Mouse (Mus musculus) mouse embryonic stem cell (cell line): Measurements from ENCODE around the gene Ms4a3.

Source experiments
- in situ Hi-C, 2 experiments: fragments of 300-500 bp; cut with MboI; formaldehyde crosslinking; loops; 1 replicate in 1 of 2; 3 replicates in 1 of 2; pipeline ENCODE4 v1.14.3; 2019 to 2020; ENCODE audit warnings: low sequenced_read_pairs in 2 of 2, low pct_unique_long_range_greater_than_20kb in 1 of 2, mixed read lengths in 1 of 2; ENCODE audit not compliant: unreplicated experiment in 1 of 2

Ms4a3 gene

DNA sequence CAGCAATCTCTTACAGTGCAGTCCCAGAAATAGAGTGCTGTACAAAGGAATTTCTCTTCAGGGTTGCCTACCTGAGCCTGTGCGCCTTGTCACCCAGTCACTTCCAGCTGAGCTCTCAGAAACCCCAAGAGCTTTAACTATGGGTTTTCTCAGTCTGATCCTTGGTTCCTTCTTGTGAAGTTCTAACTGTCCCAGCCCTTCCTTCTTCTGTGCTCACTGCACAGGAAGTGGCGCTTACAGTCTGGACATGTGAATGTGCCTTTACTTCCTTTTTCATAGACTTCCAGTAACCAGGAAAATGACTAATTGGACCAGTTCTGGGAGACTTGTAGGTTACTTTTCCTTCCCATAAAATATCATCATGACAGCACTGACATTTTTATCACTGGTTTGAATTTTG, 36.0 kb downstream of the Ms4a3 start, which contains the start of gene Ms4a6d:
Gene Ms4a6d, minus strand, starts transcription at position 247 of the 400 bp plus-strand sequence.
- in situ Hi-C loops: loop anchor here (5.0 to 10.0 kb wide), 6 partner anchors 163 to 422 kb away; partner anchors contain the start of gene Olfr1419 (in 1 of the 2)

DNA sequence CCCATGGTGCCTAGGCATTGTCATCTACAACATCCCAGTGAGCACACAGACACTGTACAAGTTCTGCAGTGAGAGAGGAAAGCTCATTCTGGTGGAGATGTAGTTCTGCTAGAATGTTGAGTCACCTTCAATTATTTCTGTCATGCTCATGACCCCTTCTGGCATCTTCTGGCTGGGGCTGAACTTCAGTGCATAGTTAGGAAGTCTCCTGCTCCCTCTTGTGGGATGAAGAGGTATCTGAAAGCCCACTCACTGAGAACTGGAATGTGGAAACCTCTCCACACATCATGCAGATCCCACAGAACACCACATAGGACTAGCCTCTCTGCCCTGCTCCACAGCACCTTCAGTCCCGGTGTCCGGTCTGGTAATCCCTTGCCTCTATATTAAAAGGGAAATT, 38.6 kb downstream of the Ms4a3 start:
- in situ Hi-C loops: loop anchor here (5.0 to 10.0 kb wide), 4 partner anchors 247 to 420 kb away; partner anchors contain the start of gene Olfr1419 (in 1 of the 2)

DNA sequence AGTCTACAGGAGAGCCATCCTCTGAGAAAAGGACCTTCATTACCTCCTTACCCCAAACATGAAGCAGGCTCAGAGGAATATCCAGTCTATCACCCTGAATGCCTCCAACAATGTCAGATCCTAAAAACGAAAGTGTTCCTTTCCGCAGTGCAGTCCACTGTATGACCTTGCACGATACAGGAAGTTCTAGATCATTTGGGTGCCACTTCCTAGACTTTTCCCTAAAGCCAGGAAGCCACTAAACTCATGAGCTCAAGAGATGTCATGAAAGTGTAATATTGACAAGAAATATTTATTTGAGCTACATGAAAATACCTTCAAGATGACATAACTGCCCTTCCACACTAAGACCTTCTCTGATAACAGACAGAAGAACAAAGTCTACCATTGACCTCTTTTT, 39.3 kb downstream of the Ms4a3 start:
- in situ Hi-C loops: loop anchor here (5.0 to 10.0 kb wide), 4 partner anchors 247 to 419 kb away; partner anchors contain the start of gene Olfr1419 (in 1 of the 2)

DNA sequence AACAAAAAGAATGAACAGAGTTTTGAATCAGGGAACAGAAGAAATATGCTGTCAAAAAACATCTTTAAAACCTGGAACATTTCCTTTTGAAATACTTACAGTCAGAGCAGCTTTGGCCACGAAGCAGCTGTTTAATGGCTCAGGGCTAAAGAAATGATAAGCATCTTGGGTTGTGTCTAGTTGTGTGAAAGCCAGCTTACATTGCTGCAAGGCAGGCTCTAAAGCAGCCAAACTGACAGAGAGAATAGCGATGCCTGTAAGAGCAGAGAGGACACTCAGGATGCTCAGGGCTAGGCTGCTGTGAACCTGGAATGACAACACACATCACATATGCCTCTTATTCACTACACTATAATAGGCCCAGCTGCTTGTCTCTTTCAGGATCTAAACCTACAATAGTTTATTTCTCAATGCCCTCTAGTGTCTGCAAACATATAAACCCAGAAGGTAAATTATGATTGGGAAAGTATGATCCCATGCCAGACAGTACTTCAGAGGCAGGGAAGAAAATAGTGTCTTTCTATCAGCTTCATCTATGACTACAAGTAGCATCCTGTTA, 50.7 kb downstream of the Ms4a3 start:
- in situ Hi-C loops: no loop called here

DNA sequence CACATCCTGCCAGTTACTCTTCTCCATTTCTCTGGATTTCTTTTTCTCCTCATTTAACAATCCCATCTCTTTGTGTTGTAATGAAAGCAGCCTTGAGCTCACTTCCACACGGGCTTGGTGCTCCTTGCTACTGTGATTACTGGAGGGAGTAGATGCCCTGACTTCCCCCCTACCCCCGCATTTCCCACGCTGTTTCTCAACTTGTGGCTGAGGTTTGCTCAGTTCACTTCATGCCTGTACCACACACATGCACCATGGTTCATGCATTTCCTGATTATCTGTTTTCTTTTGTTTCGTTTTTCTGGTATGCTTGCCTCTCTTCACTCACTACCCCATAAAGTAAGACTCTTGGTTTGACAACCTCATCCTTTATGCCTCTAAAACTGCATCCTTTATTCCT, 51.4 kb downstream of the Ms4a3 start:
- in situ Hi-C loops: no loop called here
